Mouse (Mus musculus): Measurements from ENCODE around the gene Cers2. TPM values are rescaled to one million over a fixed set of nuclear protein-coding genes. Genes with fewer than 3 reads are reported as not detected.

Cers2 gene
- polyA plus RNA-seq, 1 experiment = 89.6 TPM

DNA sequence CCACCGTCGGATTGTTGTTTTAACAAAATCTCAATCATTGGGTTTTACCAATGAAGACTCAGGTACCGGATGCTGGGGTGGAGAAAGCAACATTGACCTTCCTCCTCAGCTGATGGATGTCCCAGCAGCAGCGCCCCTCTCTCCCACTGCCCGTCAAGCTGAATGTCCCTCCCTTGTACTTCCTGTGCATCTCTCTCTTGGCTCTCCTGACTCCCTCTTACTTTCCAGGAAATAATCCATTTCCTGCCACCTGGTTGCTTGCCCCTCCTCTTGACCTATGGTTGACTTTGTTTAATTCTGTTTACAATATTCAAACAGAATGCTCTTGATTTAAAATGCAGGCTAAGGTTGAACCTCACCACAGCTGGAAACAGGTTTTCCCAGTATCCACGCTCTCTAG is 24.4 kb upstream of the Cers2 start:
- TF ChIP-seq CTCF (IDR thresholded peaks at IDR 0.05; ENCODE audit: borderline replicate concordance, extremely low read depth, insufficient read depth, insufficient read length) (no peak), POLR2A (IDR thresholded peaks at IDR 0.05; ENCODE audit: borderline replicate concordance, extremely low read depth, insufficient read depth, insufficient read length, poor library complexity, severe bottlenecking) (no peak)
- no peak for DNase-seq (ENCODE audit: low read depth)

DNA sequence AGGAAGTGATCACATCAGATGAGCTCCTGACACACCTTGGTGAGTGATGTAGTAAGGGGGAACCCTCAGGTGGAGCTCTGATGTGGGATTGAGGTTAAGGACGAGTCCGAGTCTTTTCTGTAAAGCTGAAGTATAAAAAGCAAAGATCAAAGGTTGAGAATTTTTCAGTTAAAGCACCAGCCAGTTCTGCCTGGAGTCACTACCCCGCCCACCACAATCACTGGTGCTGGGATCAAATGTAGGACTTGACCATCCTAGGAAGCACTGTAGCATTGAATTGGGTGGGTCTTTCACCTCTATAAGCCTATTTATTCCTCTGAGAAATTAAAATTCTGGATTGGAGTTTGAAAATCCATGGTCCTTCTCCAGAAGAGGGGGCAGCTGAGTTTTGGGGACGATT is 23.6 kb upstream of the Cers2 start:
- DNase-seq (ENCODE audit: low read depth) = no peak
- TF ChIP-seq CTCF (IDR thresholded peaks at IDR 0.05; ENCODE audit: borderline replicate concordance, extremely low read depth, insufficient read depth, insufficient read length) = no peak
- no peak for TF ChIP-seq POLR2A (IDR thresholded peaks at IDR 0.05; ENCODE audit: borderline replicate concordance, extremely low read depth, insufficient read depth, insufficient read length, poor library complexity, severe bottlenecking)

DNA sequence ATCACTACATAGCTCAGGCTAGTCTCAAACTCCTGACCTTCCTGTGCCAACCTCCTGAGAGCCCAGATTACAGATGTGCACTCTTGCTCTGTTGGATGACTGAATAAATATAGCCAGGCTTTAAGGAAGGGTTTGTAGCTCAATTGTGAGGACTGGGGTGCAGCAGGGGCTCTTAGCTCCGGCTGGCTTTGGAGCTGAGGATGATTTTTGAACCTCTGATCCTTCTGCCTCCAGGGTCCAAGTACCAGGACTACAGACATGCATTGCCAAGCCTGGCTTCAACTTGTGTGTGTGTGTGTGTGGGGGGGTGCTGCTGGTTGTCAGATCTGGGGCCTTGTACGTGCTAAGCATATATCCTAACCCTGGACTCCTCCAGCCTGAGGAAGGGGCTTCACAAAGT is 21.7 kb upstream of the Cers2 start:
- TF ChIP-seq POLR2A (IDR thresholded peaks at IDR 0.05; ENCODE audit: borderline replicate concordance, extremely low read depth, insufficient read depth, insufficient read length, poor library complexity, severe bottlenecking) (no peak), CTCF (IDR thresholded peaks at IDR 0.05; ENCODE audit: borderline replicate concordance, extremely low read depth, insufficient read depth, insufficient read length) (no peak)
- no peak for DNase-seq (ENCODE audit: low read depth)

DNA sequence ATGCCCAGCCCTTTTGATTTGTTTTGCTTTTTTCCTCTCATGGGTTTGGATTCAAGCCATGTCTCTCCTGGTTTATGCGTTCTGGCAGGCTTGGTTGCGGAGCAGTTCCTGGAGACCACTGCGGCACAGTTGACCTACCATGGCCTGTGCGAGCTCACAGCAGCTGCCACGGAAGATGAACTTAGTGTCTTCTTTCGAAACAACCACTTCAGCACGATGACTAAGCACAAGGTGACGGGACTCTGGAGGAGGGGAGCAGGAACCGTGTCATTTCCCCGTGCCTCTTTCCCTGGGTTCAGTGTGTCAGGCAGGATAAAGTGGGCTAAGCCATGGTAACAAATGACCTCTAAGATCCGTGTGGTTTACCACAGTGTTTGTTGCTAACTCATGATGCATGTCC is 21.1 kb upstream of the Cers2 start:
- TF ChIP-seq CTCF (IDR thresholded peaks at IDR 0.05; ENCODE audit: borderline replicate concordance, extremely low read depth, insufficient read depth, insufficient read length) (no peak), POLR2A (IDR thresholded peaks at IDR 0.05; ENCODE audit: borderline replicate concordance, extremely low read depth, insufficient read depth, insufficient read length, poor library complexity, severe bottlenecking) (no peak)
- DNase-seq (ENCODE audit: low read depth) = no peak

DNA sequence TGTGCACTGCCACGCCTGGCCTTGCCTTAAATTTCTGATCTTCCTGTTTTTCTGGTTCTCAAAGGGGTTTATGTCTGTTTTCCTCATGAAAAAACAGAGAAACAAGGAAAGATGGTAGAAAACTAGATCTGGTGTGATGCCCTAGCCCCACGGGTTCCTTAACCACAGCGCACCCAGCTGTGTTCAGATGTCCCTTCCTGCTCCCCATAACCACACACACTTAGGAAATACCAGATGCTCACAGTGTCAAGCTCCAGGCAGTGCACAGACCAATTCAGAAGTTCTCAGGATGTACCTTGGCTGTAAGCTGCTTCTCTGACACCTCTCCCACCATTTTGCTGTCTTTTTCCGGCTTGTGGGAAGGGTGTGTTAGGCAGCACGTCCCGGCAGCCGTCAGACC is 20.3 kb upstream of the Cers2 start:
- TF ChIP-seq CTCF (IDR thresholded peaks at IDR 0.05; ENCODE audit: borderline replicate concordance, extremely low read depth, insufficient read depth, insufficient read length) (no peak), POLR2A (IDR thresholded peaks at IDR 0.05; ENCODE audit: borderline replicate concordance, extremely low read depth, insufficient read depth, insufficient read length, poor library complexity, severe bottlenecking) (no peak)

DNA sequence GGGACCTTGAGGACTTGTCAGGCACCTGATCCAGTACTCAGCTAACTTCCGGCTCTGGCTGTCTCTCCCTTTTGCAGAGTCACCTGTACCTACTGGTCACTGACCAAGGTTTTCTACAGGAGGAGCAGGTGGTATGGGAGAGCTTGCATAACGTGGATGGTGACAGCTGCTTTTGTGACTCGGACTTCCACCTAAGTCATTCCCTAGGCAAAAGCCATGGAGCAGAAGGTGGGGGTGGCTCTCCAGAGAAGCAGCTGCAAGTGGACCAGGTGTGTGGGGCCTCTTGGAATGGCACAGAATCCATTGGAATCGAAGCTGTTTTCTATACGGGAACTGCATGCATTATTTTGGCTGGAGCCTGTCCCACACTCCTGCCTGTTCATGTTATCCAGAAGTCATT is 19.9 kb upstream of the Cers2 start:
- no peak for DNase-seq (ENCODE audit: low read depth)
- TF ChIP-seq CTCF (IDR thresholded peaks at IDR 0.05; ENCODE audit: borderline replicate concordance, extremely low read depth, insufficient read depth, insufficient read length) (no peak), POLR2A (IDR thresholded peaks at IDR 0.05; ENCODE audit: borderline replicate concordance, extremely low read depth, insufficient read depth, insufficient read length, poor library complexity, severe bottlenecking) (no peak)

More for the DNA sequence above, 20.3 kb upstream of the Cers2 start:
- DNase-seq (ENCODE audit: low read depth) = no peak

DNA sequence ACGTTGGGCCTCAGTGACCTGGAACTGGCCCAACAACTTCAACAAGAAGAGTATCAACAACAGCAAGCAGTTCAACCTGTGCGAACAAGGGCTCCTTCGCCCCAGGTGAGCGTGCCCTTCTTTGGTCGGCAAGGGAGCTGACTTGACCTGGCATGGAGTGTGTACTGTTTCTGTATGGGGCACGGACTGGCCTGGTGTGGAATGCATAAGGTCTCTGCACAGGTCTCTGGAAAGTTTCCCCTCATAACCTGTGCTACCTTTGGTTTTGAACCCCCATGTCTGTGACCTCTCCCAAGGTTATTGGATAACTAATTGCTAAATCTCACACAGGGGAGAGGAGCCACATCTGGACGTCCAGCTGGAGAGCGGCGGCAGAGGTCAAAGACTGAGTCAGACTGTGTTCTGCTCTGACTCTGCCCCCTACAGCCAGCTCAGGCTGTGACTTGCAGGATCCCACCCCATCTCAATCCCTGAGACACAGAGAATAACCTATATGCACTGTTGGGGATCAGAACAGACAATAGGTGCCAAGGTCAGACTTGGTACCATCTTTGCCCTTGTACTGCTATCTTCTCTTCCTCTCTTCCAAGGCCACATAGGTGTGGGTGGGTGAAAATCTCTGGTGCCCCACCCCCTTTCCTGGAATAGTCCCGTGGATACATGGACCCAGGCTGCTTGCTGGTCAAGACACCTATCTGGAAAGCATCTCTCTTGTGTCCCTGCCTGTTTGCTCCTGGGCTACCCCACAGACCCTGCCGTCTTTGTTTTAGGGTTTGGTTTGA is 19.1 kb upstream of the Cers2 start:
- no peak for DNase-seq (ENCODE audit: low read depth)
- TF ChIP-seq POLR2A (IDR thresholded peaks at IDR 0.05; ENCODE audit: borderline replicate concordance, extremely low read depth, insufficient read depth, insufficient read length, poor library complexity, severe bottlenecking) (no peak), CTCF (IDR thresholded peaks at IDR 0.05; ENCODE audit: borderline replicate concordance, extremely low read depth, insufficient read depth, insufficient read length) (no peak)

DNA sequence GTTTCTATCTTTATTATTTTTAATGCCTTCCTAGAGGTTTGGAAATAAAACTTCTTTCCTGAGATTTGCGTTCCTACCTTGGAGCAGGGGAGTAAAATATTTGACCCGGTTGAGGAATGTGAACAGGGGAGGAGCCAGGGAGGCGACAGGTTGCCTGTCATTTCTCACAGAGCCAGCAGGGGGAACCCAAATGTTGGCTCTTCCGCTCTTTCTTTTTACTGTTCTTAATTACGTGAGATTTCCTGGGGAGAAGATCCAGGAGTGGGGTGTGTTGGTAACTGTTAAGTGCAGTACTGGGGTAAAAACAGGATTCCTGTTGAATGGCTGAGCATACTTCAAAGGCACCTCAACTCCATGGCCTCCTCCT is 18.5 kb upstream of the Cers2 start:
- DNase-seq (ENCODE audit: low read depth) = peak; percentile 48

DNA sequence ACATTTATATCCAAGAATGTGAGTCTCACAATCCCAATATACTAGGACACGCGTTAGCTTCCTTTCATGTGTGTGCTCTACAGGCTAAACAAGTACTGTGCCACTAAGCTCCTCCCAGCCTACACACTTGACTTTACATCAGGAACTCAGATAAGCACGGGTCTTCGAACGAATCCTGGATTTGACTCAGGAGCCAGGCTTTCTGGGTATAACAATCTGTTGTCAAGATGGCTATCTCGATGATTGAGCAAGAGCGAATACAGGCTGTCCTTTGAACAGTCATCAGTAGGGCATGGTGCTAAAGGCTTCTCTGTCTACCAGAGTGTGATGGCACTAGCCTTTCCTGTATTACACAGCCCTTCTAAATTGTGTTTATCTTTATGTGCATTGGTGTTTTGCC is 16.6 kb upstream of the Cers2 start:
- DNase-seq (ENCODE audit: low read depth) = no peak
- TF ChIP-seq CTCF (IDR thresholded peaks at IDR 0.05; ENCODE audit: borderline replicate concordance, extremely low read depth, insufficient read depth, insufficient read length) = no peak
- TF ChIP-seq POLR2A (IDR thresholded peaks at IDR 0.05; ENCODE audit: borderline replicate concordance, extremely low read depth, insufficient read depth, insufficient read length, poor library complexity, severe bottlenecking) = no peak

More for the DNA sequence above, 18.5 kb upstream of the Cers2 start:
- TF ChIP-seq POLR2A (IDR thresholded peaks at IDR 0.05; ENCODE audit: borderline replicate concordance, extremely low read depth, insufficient read depth, insufficient read length, poor library complexity, severe bottlenecking) (no peak), CTCF (IDR thresholded peaks at IDR 0.05; ENCODE audit: borderline replicate concordance, extremely low read depth, insufficient read depth, insufficient read length) (peak; percentile 79)

DNA sequence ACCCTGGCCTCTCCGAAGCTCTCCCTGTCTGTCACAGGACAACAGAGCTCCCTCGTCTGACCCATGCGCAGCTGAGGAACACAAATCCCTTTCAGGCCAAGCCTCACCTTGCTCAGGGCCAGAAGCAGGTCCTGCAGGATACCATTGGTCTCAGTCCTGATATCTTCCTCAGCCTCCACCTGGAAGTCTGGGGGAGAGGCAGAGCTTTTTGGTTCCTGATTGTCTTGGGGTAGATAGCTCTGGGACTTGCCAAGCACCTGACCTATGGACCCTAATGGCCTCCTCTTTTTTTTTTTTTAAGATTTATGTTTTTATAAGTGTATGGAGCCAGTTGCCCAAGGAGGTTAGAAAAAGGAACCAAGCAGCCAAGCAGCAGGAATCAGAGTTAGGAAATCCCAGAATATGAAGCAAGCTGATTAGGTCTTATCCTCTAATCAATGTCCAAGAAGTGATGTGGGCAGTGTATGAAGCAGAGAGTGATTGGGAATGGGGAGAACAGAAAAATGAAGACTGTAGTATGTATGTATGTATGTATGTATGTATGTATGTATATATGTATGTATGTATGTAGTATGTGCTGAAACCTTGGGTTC is 13.3 kb upstream of the Cers2 start:
- DNase-seq (ENCODE audit: low read depth) = no peak
- no peak for TF ChIP-seq CTCF (IDR thresholded peaks at IDR 0.05; ENCODE audit: borderline replicate concordance, extremely low read depth, insufficient read depth, insufficient read length)
- TF ChIP-seq POLR2A (IDR thresholded peaks at IDR 0.05; ENCODE audit: borderline replicate concordance, extremely low read depth, insufficient read depth, insufficient read length, poor library complexity, severe bottlenecking) = no peak

DNA sequence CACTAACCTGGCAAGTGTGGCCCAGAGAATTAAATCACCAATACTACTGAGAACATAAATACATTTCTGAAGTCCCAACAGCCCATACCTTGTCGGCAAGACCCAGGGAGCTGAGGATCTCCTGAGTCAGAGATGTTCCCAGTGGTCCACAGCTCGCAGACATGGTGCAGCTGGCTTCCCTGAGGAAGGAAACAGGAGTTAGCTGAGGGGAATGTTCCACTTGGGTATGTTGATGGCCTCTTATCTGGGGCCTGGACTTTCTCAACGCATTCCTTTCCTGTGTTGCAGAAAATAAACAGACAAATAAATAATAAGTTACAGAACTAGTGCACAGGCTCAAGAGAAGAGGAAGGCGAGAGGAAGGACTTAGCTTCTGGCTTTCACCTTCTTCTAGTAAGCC is 8.3 kb upstream of the Cers2 start:
- DNase-seq (ENCODE audit: low read depth) = no peak
- TF ChIP-seq POLR2A (IDR thresholded peaks at IDR 0.05; ENCODE audit: borderline replicate concordance, extremely low read depth, insufficient read depth, insufficient read length, poor library complexity, severe bottlenecking) (no peak), CTCF (IDR thresholded peaks at IDR 0.05; ENCODE audit: borderline replicate concordance, extremely low read depth, insufficient read depth, insufficient read length) (no peak)

DNA sequence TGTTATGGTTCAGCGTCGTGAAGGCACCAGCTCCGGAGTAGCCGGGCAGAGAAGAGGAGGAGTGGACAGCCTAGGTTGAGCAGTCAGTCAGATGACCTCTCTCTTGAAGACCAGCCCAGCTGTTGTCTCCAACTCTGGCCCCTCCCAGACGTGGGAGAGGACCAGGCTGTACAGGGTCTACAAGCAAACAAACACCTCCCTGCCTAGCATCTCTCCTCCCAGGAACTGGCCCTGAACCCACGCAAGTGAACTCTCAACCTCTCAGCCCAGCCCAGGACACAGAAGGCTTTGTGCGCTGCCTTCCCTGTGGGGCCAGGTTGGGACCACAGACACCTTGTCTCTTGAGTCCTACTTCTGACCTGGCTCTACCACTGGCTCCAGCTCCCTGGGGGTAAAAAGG is 7.5 kb upstream of the Cers2 start, which contains the start of gene Anxa9:
Anxa9 (minus strand) TSS at position 77 of the 400 bp plus-strand sequence.
- TF ChIP-seq CTCF (IDR thresholded peaks at IDR 0.05; ENCODE audit: borderline replicate concordance, extremely low read depth, insufficient read depth, insufficient read length) (no peak), POLR2A (IDR thresholded peaks at IDR 0.05; ENCODE audit: borderline replicate concordance, extremely low read depth, insufficient read depth, insufficient read length, poor library complexity, severe bottlenecking) (no peak)
- DNase-seq (ENCODE audit: low read depth) = no peak
